Mouse (Mus musculus): ENCODE results near the gene Nt5c2.

DNA sequence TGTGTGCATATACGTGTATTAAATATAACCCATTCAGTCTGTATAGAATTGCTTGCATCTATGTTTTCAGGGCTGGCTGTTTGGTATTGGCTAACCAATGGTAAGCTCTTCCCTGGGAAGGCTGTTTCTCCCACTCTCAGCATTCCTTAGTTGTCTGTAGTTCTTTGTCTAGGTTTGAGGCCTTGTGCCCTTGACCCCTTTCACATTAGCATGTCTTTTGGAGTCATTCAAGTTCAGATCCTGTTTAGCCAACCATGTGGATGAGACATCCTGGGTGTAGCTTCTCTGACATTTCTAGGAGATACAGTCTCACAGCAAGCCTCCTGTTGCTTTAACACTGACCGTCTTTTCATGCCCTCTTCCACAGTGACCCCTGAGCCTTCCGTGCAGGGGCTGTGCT is 178.9 kb downstream of the Nt5c2 start:
- TF ChIP-seq GATA1 (IDR thresholded peaks at IDR 0.05; ENCODE audit: borderline replicate concordance, low read length) (no peak), FLI1 (IDR thresholded peaks at IDR 0.05; ENCODE audit: low read length) (no peak)
